Mouse (Mus musculus): ENCODE data around the gene Ptgdr2. TPM values are rescaled to one million over a fixed set of nuclear protein-coding genes. Genes with fewer than 3 reads are reported as not detected.
A peak's percentile ranks its signal among the peaks of the same experiment; 100 is the strongest.

Ptgdr2 gene
- polyA plus RNA-seq, 1 experiment from 2014 or later, result not detected

DNA sequence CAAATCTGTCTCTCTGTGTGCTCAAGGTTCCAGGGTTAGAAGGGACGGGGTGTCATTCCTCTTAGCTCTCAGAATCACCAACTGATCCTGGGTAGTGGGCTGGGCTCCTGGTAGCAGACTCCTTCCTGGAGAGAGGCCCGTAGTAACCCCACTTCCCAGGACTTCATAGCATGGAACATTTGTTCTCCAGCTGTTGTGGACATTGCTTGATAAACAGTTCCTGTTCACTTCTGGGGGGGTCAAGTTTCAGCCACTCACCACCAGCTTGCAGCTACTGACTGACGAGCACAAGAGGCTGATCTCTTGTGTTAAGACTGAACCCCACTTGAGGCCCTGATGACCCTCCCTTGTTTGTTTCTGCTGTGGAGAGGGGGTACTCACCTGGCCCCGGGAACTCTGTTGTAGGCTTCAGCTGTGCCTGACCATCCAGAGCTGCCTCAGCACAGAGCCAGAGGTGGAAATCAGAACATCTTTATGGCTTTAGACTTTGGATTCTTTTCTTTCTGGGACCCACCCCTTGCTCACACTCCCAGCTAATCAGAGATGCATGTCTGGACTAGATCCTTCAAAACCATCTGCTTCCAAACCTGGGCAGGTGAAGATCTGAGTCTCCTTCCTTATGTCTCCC is 37.4 kb downstream of the Ptgdr2 start, which contains the start of gene Ms4a10:
Gene Ms4a10, minus strand, starts transcription at position 433 of the 628 bp plus-strand sequence.
- WGBS, result 18% methylated on average over 4 of the region's 4 CpGs
- Histone ChIP-seq H3K27me3 (ENCODE audit: insufficient read depth, low read length) (no peaks in the 10 kb centered on the region), H3K4me1 (ENCODE audit: insufficient read depth) (0 out of 2 replicates have a peak, but pooled peaks cover 9% of the 10 kb centered on the region), H3K36me3 (ENCODE audit: insufficient read depth) (no peaks in the 10 kb centered on the region), H3K4me2 (no peak within 1 kb of the TSS), H3K4me3 (ENCODE audit: low read depth, low read length) (no peak within 1 kb of the TSS), H3K9me3 (ENCODE audit: low read depth, low read length) (no peaks in the 10 kb centered on the region; the same call in 1 of the 2 replicates), H3K9ac (no peak within 1 kb of the TSS), H3K27ac (ENCODE audit: low read depth) (no peak within 1 kb of the TSS)
- no peak for TF ChIP-seq CTCF (IDR thresholded peaks at IDR 0.05; ENCODE audit: low read depth)
- ATAC-seq (ENCODE audit: insufficient read depth), result peak; percentile 44; the same call in 1 of the 2 replicates
- DNase-seq, result peak; percentile 46

DNA sequence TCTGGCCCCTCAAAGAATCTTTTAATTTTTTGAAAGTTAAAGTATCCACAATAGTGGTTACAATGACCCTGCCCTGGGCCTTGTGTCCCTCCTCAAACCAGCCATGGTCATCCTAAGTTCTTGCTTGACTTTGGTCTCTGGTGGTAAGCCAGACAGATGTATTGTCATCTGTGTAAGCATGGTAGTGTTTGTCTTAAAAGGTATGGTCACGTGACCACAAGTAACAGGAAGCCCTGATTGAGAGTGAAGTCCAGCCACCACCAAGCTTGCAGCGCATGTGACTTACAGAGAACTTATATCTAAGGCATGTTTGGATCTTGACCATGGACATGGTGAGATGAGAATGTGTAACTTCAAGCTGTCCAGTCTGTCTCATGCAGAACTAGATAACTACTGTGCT is 38.2 kb downstream of the Ptgdr2 start:
- ATAC-seq (ENCODE audit: insufficient read depth) (no peak), DNase-seq (no peak)
- Histone ChIP-seq H3K27ac (ENCODE audit: low read depth) (no peak overlapping the region), H3K4me1 (ENCODE audit: insufficient read depth) (0 out of 2 replicates have a peak, but pooled peaks cover 9% of the 10 kb centered on the region), H3K27me3 (ENCODE audit: insufficient read depth, low read length) (no peaks in the 10 kb centered on the region), H3K4me3 (ENCODE audit: low read depth, low read length) (no peak overlapping the region), H3K9ac (no peak overlapping the region), H3K9me3 (ENCODE audit: low read depth, low read length) (no peaks in the 10 kb centered on the region; the same call in 1 of the 2 replicates), H3K36me3 (ENCODE audit: insufficient read depth) (no peaks in the 10 kb centered on the region), H3K4me2 (no peak overlapping the region)
- WGBS, result 78% methylated on average over 2 of the region's 2 CpGs
- TF ChIP-seq CTCF (IDR thresholded peaks at IDR 0.05; ENCODE audit: low read depth), result no peak

DNA sequence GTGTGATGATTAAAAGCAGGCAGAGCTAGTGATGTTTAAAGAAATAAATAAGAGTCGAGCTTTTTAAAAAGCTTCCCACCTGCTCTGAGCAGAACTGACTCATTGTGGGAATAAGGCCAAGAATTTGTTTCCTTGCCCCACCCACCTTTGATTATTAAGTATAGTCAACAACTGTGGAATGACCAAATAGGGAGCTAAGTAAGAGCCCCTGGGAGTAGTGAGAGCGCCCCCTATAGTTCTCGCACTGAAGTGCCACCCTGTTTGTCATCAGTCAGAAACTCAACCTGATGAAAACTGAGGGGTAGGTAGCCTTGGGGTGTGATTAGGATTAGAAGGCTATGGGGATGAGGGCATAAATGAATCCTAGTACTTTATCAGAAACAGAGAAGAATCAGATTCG is 39.4 kb downstream of the Ptgdr2 start:
- no peak overlapping the region for H3K9ac ChIP-seq
- peak; percentile 27 for DNase-seq
- no peaks in the 10 kb centered on the region for H3K36me3 ChIP-seq (ENCODE audit: insufficient read depth)
- no peaks in the 10 kb centered on the region; the same call in 1 of the 2 replicates for H3K9me3 ChIP-seq (ENCODE audit: low read depth, low read length)
- H3K27ac ChIP-seq (ENCODE audit: low read depth), result no peak overlapping the region
- no peak overlapping the region for H3K4me2 ChIP-seq
- no peak for ATAC-seq (ENCODE audit: insufficient read depth)
- H3K4me3 ChIP-seq (ENCODE audit: low read depth, low read length), result no peak overlapping the region
- peak; percentile 46 for TF ChIP-seq CTCF (IDR thresholded peaks at IDR 0.05; ENCODE audit: low read depth)
- H3K27me3 ChIP-seq (ENCODE audit: insufficient read depth, low read length), result no peaks in the 10 kb centered on the region
- WGBS, result 38% methylated on average over 4 of the region's 4 CpGs
- 0 out of 2 replicates have a peak, but pooled peaks cover 9% of the 10 kb centered on the region for H3K4me1 ChIP-seq (ENCODE audit: insufficient read depth)

DNA sequence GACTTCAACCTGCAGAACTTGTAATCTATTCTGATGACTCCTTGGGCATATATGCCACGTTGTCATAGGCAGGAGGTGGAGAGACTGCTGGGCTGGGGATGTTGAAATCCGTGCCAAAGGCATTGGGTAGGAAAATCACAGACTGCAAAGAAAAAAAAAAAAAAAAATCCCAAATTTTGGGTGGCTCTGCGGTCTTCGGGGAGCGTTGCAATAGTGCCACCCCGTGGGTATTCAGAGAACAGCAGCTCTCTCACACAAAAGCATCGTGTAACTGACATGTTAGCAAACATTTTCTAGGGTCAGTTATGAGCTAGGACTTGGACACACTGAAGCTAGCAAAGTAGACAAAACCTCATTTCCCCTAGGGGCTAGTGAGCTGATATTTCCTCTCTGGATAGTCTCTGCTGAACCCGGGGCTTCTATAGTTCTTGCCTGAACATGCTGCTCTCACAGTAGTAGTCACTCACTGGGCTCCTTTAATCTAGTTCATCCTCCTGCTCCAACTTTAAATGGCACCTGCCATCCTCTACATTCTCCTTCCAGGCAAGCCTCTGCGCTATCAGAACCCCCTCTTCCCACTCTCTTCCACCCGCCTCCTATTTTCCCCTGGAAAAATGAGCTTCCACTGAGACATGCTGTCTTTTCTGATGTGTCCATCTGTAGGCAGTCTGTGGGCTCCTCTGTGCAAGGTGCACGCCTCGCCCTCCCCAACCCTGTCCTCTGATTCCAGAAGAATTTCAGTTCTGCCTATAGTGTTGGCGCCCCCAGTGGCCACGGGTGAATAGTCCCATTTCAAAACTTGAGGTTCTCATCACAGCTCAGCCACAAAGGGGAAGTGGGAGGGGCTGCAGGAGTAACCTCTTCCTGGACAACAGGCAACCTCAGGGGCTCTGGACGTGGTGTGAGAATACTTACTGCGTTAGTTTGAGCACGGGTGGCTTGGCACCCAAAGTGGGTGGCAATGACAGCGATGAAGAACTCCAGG is 42.5 kb downstream of the Ptgdr2 start:
- Histone ChIP-seq H3K27ac (ENCODE audit: low read depth) (no peak overlapping the region), H3K27me3 (ENCODE audit: insufficient read depth, low read length) (no peaks in the 10 kb centered on the region), H3K4me2 (peak overlapping the region; percentile 40), H3K36me3 (ENCODE audit: insufficient read depth) (no peaks in the 10 kb centered on the region), H3K9ac (no peak overlapping the region), H3K4me1 (ENCODE audit: insufficient read depth) (0 out of 2 replicates have a peak, but pooled peaks cover under 1% of the 10 kb centered on the region), H3K9me3 (ENCODE audit: low read depth, low read length) (no peaks in the 10 kb centered on the region), H3K4me3 (ENCODE audit: low read depth, low read length) (no peak overlapping the region)
- ATAC-seq (ENCODE audit: insufficient read depth) (peak; percentile 53), DNase-seq (peak; percentile 86)
- 9% methylated on average over 18 of the region's 18 CpGs for WGBS
- TF ChIP-seq CTCF (IDR thresholded peaks at IDR 0.05; ENCODE audit: low read depth), result peak; percentile 83

DNA sequence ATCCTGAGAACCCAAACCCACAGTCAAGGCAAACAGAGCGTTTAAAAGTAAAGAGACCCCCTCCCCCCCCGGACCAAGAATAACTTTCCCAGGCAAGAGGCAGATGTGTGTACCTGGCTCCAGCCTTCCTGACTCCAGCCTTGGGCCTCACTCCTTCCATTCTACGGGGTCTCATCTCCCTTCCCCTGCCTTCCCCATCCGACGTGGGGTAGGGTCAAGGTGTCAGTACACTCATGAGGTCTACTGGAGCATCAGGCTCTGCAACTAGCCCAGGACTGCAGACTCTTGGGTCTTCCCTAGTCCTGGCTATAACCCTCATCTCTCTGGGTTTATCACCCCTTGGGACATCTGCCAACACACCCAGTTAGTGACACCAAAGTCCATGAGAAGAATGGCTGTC is 43.2 kb downstream of the Ptgdr2 start:
- Histone ChIP-seq H3K9me3 (ENCODE audit: low read depth, low read length) (no peaks in the 10 kb centered on the region), H3K4me3 (ENCODE audit: low read depth, low read length) (no peak overlapping the region), H3K9ac (no peak overlapping the region), H3K4me1 (ENCODE audit: insufficient read depth) (no peaks in the 10 kb centered on the region), H3K4me2 (no peak overlapping the region), H3K27me3 (ENCODE audit: insufficient read depth, low read length) (no peaks in the 10 kb centered on the region), H3K36me3 (ENCODE audit: insufficient read depth) (no peaks in the 10 kb centered on the region), H3K27ac (ENCODE audit: low read depth) (no peak overlapping the region)
- no peak for TF ChIP-seq CTCF (IDR thresholded peaks at IDR 0.05; ENCODE audit: low read depth)
- ATAC-seq (ENCODE audit: insufficient read depth) (0 out of 2 replicates have a peak, but pooled peaks have one; percentile 11), DNase-seq (no peak)
- WGBS, result 82% methylated on average over 5 of the region's 5 CpGs

DNA sequence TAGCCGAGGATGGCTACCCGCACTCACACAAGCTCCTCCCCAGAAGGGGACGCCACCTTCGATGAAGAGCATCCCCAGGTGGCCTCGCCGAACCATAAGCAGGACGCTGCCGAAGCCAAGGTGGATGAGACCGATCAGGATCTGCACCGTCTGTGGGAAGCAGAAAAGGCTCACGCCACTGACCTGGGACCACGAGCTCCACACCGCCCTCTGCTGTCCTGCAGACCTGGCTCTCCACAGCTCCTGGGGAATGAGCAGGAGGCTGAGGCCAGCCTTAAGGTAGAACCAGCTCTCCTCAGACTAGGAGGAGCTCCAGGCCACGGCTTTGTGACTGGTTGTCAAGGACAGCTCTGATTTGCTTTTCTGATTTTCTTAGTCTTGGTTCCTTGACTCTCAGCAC is 46.2 kb downstream of the Ptgdr2 start:
- peak; percentile 44 for DNase-seq
- H3K4me3 ChIP-seq (ENCODE audit: low read depth, low read length), result no peak overlapping the region
- no peak for ATAC-seq (ENCODE audit: insufficient read depth)
- H3K4me1 ChIP-seq (ENCODE audit: insufficient read depth), result no peaks in the 10 kb centered on the region
- TF ChIP-seq CTCF (IDR thresholded peaks at IDR 0.05; ENCODE audit: low read depth), result peak; percentile 69
- no peaks in the 10 kb centered on the region for H3K9me3 ChIP-seq (ENCODE audit: low read depth, low read length)
- H3K27me3 ChIP-seq (ENCODE audit: insufficient read depth, low read length), result no peaks in the 10 kb centered on the region
- H3K9ac ChIP-seq, result no peak overlapping the region
- H3K36me3 ChIP-seq (ENCODE audit: insufficient read depth), result no peaks in the 10 kb centered on the region
- 23% methylated on average over 14 of the region's 14 CpGs for whole genome bisulfite sequencing
- H3K4me2 ChIP-seq, result peak overlapping the region; percentile 32; the same call in 1 of the 2 replicates
- no peak overlapping the region for H3K27ac ChIP-seq (ENCODE audit: low read depth)

DNA sequence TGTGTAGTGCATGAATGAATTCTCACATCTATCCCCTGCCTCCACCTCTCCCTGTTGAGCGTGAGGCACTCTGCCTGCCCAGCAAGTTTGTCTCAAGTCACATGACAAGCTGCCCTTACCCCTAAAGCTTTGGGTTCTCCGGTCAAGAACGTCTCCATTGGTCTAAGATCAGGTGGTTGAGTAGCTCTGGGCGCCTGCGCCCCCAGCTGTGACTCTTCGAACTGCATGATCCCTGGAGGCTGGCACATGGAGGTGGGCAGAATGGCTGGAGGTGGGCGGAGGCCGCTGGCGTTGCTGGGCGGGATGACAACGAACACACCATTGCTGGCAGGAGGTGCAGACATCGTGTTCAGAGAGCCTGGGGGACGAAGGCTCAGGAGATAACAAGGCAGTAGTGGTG is 47.6 kb downstream of the Ptgdr2 start:
- Histone ChIP-seq H3K36me3 (ENCODE audit: insufficient read depth) (no peaks in the 10 kb centered on the region), H3K27me3 (ENCODE audit: insufficient read depth, low read length) (no peaks in the 10 kb centered on the region), H3K9me3 (ENCODE audit: low read depth, low read length) (no peaks in the 10 kb centered on the region), H3K4me3 (ENCODE audit: low read depth, low read length) (no peak overlapping the region), H3K27ac (ENCODE audit: low read depth) (no peak overlapping the region), H3K4me2 (no peak overlapping the region), H3K9ac (no peak overlapping the region), H3K4me1 (ENCODE audit: insufficient read depth) (no peaks in the 10 kb centered on the region)
- ATAC-seq (ENCODE audit: insufficient read depth) (no peak), DNase-seq (no peak)
- WGBS, result 72% methylated on average over 13 of the region's 13 CpGs
- TF ChIP-seq CTCF (IDR thresholded peaks at IDR 0.05; ENCODE audit: low read depth), result 0 out of 2 replicates have a peak, but pooled peaks have one; percentile 19

Measured in lung, embryonic 14.5 days (tissue).